Mouse (Mus musculus) myocyte (in vitro differentiated cells): ENCODE measurements around the gene Ssc5d. TPM values are rescaled to one million over a fixed set of nuclear protein-coding genes. Genes with fewer than 3 reads are reported as not detected.

Source experiments
- H3K27me3 ChIP-seq: one replicate; pipeline ENCODE4 v1.6.1; 2011; ENCODE audit not compliant: control insufficient read depth, insufficient read depth, insufficient read length
- H3K36me3 ChIP-seq: one replicate; pipeline ENCODE4 v1.6.1; 2011; ENCODE audit not compliant: control insufficient read depth, insufficient read depth
- H3K4me2 ChIP-seq: one replicate; pipeline ENCODE4 v1.6.1; 2011; ENCODE audit warnings: low read depth, control low read depth
- H3K4me3 ChIP-seq: one replicate; pipeline ENCODE4 v1.5.1; 2011; ENCODE audit warnings: mild to moderate bottlenecking, control low read depth, moderate library complexity
- H3K79me2 ChIP-seq: one replicate; pipeline ENCODE4 v1.6.1; 2011; ENCODE audit not compliant: control insufficient read depth, insufficient read depth
- H3ac ChIP-seq: one replicate; pipeline ENCODE4 v1.6.1; 2011; ENCODE audit not compliant: control insufficient read depth, insufficient read length
- CEBPB ChIP-seq: IDR thresholded peaks from 2 replicates; pipeline ENCODE4 v1.6.1; 2011; ENCODE audit warnings: mild to moderate bottlenecking, moderate library complexity; ENCODE audit not compliant: poor library complexity, insufficient read depth, severe bottlenecking
- E2F4 ChIP-seq: IDR thresholded peaks from one replicate; pipeline ENCODE4 v1.6.1; 2011; ENCODE audit warnings: mild to moderate bottlenecking, control low read depth, moderate library complexity; ENCODE audit not compliant: insufficient read depth
- MAX ChIP-seq: IDR thresholded peaks from one replicate; pipeline ENCODE4 v1.6.1; 2011; ENCODE audit warnings: low read depth, mild to moderate bottlenecking, control low read depth
- MYOD1 ChIP-seq, 3 experiments: IDR thresholded peaks; one replicate each; pipeline ENCODE4 v1.6.1; 2011; ENCODE audit warnings: control low read depth in 2 of 3, low read depth in 2 of 3, mild to moderate bottlenecking in 2 of 3, moderate library complexity in 1 of 3; ENCODE audit not compliant: insufficient read length in 2 of 3, control insufficient read depth in 1 of 3
- MYOG ChIP-seq, 3 experiments: IDR thresholded peaks; one replicate each; pipeline ENCODE4 v1.6.1; 2011; ENCODE audit warnings: control low read depth in 2 of 3, low read depth in 2 of 3, mild to moderate bottlenecking in 2 of 3; ENCODE audit not compliant: insufficient read length in 2 of 3, control insufficient read depth in 1 of 3, insufficient read depth in 1 of 3
- POLR2A ChIP-seq: IDR thresholded peaks from one replicate; pipeline ENCODE4 v1.6.1; 2011; ENCODE audit warnings: low read depth, mild to moderate bottlenecking, control low read depth, moderate library complexity; ENCODE audit not compliant: insufficient read length
- POLR2AphosphoS2 ChIP-seq: IDR thresholded peaks from one replicate; pipeline ENCODE4 v1.6.1; 2011; ENCODE audit warnings: low read depth, control low read depth; ENCODE audit not compliant: insufficient read length
- REST ChIP-seq: IDR thresholded peaks from one replicate; pipeline ENCODE4 v1.6.1; 2011; ENCODE audit warnings: mild to moderate bottlenecking, control low read depth, moderate library complexity; ENCODE audit not compliant: insufficient read depth, insufficient read length
- SRF ChIP-seq: IDR thresholded peaks from one replicate; pipeline ENCODE4 v1.6.1; 2011; ENCODE audit warnings: low read depth; ENCODE audit not compliant: control insufficient read depth, insufficient read length
- TCF12 ChIP-seq: IDR thresholded peaks from one replicate; pipeline ENCODE4 v1.6.1; 2011; ENCODE audit warnings: mild to moderate bottlenecking, control low read depth; ENCODE audit not compliant: poor library complexity, insufficient read depth, severe bottlenecking
- TCF3 ChIP-seq: IDR thresholded peaks from one replicate; pipeline ENCODE4 v1.6.1; 2011; ENCODE audit warnings: low read depth, control low read depth; ENCODE audit not compliant: insufficient read length
- USF1 ChIP-seq: IDR thresholded peaks from one replicate; pipeline ENCODE4 v1.6.1; 2011; ENCODE audit warnings: low read depth, mild to moderate bottlenecking, control low read depth, moderate library complexity
- polyA plus RNA-seq: library from polyadenylated mRNA; unstranded; fragments of >200 nt; fragmentation: generic; extraction: Trizol; gene quantifications from one replicate; pipeline ENCODE4 v1.2.1, GENCODE M21; 2012; ENCODE audit warnings: missing spikeins

Gene Ssc5d
- polyA plus RNA-seq, 1 experiment: 13.6 TPM

- no peak overlapping the region for H3ac ChIP-seq
- no peaks in the 10 kb centered on the region for H3K27me3 ChIP-seq
- H3K4me3 ChIP-seq: no peak overlapping the region
- no peaks in the 10 kb centered on the region for H3K79me2 ChIP-seq
- H3K36me3 ChIP-seq: no peaks in the 10 kb centered on the region
- H3K4me2 ChIP-seq: peak overlapping the region; percentile 84
- no peak for TF ChIP-seq TCF3
- no peak for TF ChIP-seq MAX
- no peak for TF ChIP-seq SRF
- no peak for TF ChIP-seq TCF12
- no peak for TF ChIP-seq USF1
- no peak for TF ChIP-seq MYOD1 (IDR thresholded peaks at IDR 0.05; ENCODE audit: control insufficient read depth in 1 of 3, insufficient read length in 2 of 3, low read depth in 2 of 3)
- TF ChIP-seq REST: no peak
- no peak for TF ChIP-seq MYOG (IDR thresholded peaks at IDR 0.05; ENCODE audit: control insufficient read depth in 1 of 3, insufficient read depth in 1 of 3, insufficient read length in 2 of 3, low read depth in 2 of 3)
- no peak for TF ChIP-seq POLR2A
- TF ChIP-seq E2F4: no peak
- TF ChIP-seq POLR2AphosphoS2: no peak
- no peak for TF ChIP-seq CEBPB
Measured at GRCm38 (mm10) chr7:4922931-4923565, 2.5 kb upstream of the Ssc5d start.

- H3K79me2 ChIP-seq: no peaks in the 10 kb centered on the region
- no peak for TF ChIP-seq POLR2AphosphoS2
- peak in 1 of 3 experiments; percentile 18 for TF ChIP-seq MYOG (IDR thresholded peaks at IDR 0.05; ENCODE audit: control insufficient read depth in 1 of 3, insufficient read depth in 1 of 3, insufficient read length in 2 of 3, low read depth in 2 of 3)
Measured at GRCm38 (mm10) chr7:4923586-4924364, 1.8 kb upstream of the Ssc5d start.

GRCm38 (mm10) chr7:4924483-4924882 is 1.1 kb upstream of the Ssc5d start:
- H3K79me2 ChIP-seq: no peaks in the 10 kb centered on the region
- TF ChIP-seq TCF3 (no peak), SRF (no peak), TCF12 (no peak)
- no peaks in the 10 kb centered on the region for H3K36me3 ChIP-seq
- peak overlapping the region; percentile 33 for H3ac ChIP-seq
- no peaks in the 10 kb centered on the region for H3K27me3 ChIP-seq
- H3K4me3 ChIP-seq: peak overlapping the region; percentile 7
- H3K4me2 ChIP-seq: peak overlapping the region; percentile 84

More at GRCm38 (mm10) chr7:4923586-4924364, 1.8 kb upstream of the Ssc5d start:
- Histone ChIP-seq H3K4me2 (peak overlapping the region; percentile 84), H3K36me3 (no peaks in the 10 kb centered on the region), H3ac (peak overlapping the region; percentile 33), H3K4me3 (peak overlapping the region; percentile 7), H3K27me3 (no peaks in the 10 kb centered on the region)

DNA sequence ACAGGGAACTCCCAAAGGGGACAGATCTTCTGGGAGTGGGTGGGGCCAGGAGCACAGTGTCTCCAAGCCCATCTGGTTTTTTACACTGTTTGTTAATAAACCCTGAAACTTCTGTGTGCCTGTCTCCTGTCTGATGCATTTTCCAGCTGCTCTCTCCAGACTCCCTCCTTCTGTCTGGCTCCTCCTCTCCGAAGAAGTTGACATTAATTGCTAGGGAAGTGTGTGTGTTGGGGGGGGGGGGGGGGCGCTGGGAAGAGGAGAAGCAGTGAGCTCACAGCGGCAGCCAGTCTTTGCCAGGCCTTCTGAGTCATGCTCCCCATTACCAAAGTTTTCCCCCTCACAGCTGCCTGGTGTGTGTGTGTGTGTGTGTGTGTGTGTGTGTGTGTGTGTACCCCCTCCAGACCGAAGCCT is 689 bp upstream of the Ssc5d start:
- no peaks in the 10 kb centered on the region for H3K79me2 ChIP-seq
- no peak overlapping the region for H3ac ChIP-seq
- H3K27me3 ChIP-seq: no peaks in the 10 kb centered on the region
- TF ChIP-seq TCF3 (no peak), MAX (no peak), POLR2A (no peak), USF1 (no peak), REST (no peak), MYOD1 (IDR thresholded peaks at IDR 0.05; ENCODE audit: control insufficient read depth in 1 of 3, insufficient read length in 2 of 3, low read depth in 2 of 3) (peak in 2 of 3 experiments; percentile 78 to 79), CEBPB (no peak), TCF12 (peak; percentile 11), E2F4 (no peak), MYOG (IDR thresholded peaks at IDR 0.05; ENCODE audit: control insufficient read depth in 1 of 3, insufficient read depth in 1 of 3, insufficient read length in 2 of 3, low read depth in 2 of 3) (peak in 2 of 3 experiments; percentile 16 to 62), POLR2AphosphoS2 (no peak), SRF (no peak)
- H3K4me3 ChIP-seq: peak overlapping the region; percentile 7
- H3K4me2 ChIP-seq: peak overlapping the region; percentile 84
- H3K36me3 ChIP-seq: no peaks in the 10 kb centered on the region

GRCm38 (mm10) chr7:4926849-4927248 is 1.3 kb downstream of the Ssc5d start:
- no peaks in the 10 kb centered on the region for H3K79me2 ChIP-seq
- no peaks in the 10 kb centered on the region for H3K36me3 ChIP-seq
- H3K4me3 ChIP-seq: no peak overlapping the region
- TF ChIP-seq POLR2A (no peak), REST (no peak), TCF12 (no peak), E2F4 (no peak), CEBPB (no peak), POLR2AphosphoS2 (no peak), MAX (no peak), MYOG (IDR thresholded peaks at IDR 0.05; ENCODE audit: control insufficient read depth in 1 of 3, insufficient read depth in 1 of 3, insufficient read length in 2 of 3, low read depth in 2 of 3) (no peak), SRF (no peak), USF1 (no peak), MYOD1 (IDR thresholded peaks at IDR 0.05; ENCODE audit: control insufficient read depth in 1 of 3, insufficient read length in 2 of 3, low read depth in 2 of 3) (no peak), TCF3 (no peak)
- no peak overlapping the region for H3K4me2 ChIP-seq
- no peak overlapping the region for H3ac ChIP-seq
- H3K27me3 ChIP-seq: no peaks in the 10 kb centered on the region
